Mouse (Mus musculus) 3134 (cell line): ENCODE data around the gene Otog.

Experiments
- DNase-seq: peaks from one replicate; pipeline ENCODE4 v3.0.0-alpha.2; 2011; ENCODE audit warnings: low spot score; ENCODE audit not compliant: insufficient read length; ENCODE audit errors: extremely low read depth

Gene Otog

DNA sequence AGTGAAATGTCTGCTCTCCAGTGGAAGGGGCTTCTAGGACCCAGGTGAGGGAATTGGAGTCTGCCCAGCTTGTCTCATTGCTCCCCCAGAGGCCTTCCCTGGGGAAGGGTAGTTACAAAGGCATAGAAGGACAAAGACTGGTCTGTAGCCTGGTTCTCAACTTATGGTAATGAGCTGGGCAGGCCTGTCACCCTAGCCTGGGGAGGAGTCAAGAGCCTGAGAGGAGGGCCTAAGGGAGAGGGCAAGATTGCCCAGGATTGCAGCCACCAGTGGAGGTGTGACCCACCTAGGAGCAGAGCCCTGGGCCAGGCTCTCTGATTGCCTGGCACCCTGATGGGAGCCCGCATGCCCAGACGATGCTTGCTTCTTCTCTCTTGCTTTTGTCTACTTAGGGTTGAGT lies at the start of gene Otog:
Gene Otog (plus strand): TSS at position 292 of the 400 bp plus-strand sequence.
- no peak for DNase-seq

DNA sequence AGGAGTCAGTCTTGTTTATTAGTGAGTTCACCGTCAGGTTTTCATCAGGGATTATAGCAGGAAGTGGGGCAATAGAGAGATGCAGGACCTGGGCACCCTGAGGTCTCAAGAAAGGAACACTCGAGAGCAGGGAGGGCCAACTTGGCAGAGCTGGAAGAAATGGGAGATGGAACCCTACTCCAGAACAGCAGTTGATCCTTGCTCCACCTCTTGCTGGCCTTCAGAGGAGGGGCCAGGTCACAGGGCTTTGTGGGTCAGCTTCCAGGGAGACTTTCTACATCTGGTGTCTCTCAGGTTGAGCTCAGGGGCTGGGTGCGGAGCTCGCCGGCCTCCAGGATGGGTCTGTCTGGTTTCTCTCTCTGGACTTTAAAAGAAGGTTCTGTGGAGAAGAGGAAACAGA lies 45.4 kb upstream of the Otog start:
- DNase-seq, result no peak

GRCm38 (mm10) chr7:46200021-46200420 lies 40.8 kb upstream of the Otog start:
- DNase-seq, result no peak

DNA sequence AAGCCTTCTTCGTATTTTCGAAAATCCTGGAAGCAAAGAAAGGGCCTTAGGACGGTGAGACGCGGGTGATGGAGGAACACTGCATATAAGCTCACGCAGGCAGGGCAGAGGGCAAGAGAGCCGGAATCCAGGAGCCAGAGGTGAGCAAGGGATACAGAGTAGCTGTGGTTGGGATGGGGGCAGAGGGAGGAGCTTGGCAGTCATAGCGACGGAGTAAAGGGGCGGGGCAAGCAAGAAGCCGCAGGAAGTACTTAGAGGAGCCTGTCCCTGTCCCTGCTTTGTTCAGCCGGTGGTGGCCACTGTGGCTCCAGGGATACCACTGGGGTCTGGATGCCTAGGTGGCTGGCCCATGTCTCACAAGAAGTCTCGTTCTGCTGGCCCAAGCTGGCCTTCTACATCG lies 39.1 kb upstream of the Otog start:
- DNase-seq, result no peak

- DNase-seq, result no peak
These were observed 36.7 kb upstream of the Otog start for GRCm38 (mm10) chr7:46204046-46204471.

DNA sequence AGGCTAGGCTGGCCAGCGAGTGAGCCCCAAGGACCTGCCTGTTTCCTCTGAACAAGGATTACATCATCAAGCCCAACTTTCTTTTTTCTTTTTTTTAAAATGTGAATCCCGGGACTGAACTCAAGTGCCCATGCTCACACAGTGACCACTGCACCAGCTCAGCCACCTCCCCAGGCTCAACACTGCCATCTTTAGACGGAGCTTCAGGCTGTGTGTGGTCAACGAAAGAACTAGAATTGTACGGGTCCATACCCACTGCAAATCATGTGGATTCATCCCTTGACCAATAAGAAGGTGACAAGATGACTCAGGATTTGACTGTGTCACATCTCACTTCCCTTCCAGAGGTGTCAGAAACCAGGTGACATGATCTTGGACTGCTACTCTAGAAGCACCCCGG lies 36.0 kb upstream of the Otog start:
- DNase-seq, result no peak

DNA sequence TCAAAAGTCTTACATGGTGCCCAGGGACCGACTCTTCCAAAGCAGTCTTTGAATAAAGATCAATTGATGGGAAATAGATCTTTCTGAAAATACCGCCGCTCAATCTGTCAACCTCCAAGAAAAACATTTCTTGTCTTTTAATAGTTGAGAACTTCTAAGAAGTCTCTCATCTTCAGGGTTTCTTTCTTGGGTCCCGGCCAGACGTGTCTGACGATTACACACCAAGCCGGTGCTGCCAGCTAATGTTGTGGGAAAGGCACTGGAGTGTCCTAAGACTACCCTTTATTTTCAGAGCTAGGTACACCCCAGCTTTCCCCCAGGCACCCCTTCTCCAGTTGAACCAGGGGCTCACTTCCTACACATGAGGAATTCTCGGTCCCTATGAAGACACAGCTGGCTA lies 32.7 kb upstream of the Otog start:
- no peak for DNase-seq

GRCm38 (mm10) chr7:46210276-46210675 lies 30.5 kb upstream of the Otog start:
- DNase-seq, result no peak

DNA sequence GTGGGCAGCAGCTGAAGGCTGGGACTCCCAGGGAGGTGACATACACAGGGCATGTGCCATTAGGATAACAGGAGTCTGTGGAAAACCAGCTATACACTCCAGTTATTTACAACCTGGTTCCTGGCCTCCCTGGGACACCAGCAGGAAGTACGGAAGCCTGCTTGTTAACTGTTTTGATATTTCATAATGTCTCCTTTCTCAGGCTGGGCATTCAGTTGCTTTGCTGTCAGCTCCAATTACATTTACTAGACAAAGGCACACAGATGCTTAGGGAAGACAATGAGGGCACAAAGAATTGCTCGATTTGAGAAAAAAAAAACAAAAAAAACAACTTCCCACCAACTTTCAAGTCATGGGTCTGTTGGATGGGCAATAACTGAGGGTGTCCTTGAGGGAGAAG lies 24.3 kb upstream of the Otog start:
- no peak for DNase-seq

DNA sequence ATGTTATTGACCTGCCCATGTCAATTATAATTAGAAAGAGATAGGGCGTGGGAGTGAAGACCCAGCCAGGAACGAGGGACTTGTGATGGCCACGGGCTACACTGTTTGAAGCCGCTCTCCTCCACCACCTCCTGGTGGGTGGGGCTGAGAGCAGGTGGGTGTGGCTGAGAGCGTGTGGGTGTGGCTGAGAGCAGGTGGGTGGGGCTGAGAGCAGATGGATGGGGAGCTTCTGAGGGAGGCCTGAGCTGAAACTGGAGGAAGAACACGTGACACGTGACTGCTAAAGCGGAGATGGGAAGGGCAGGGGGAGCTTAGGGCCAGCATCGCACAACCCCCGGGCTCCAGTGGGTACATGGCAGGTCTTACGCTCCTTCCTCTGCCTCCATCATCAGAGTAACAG lies 22.4 kb upstream of the Otog start:
- DNase-seq, result no peak

DNA sequence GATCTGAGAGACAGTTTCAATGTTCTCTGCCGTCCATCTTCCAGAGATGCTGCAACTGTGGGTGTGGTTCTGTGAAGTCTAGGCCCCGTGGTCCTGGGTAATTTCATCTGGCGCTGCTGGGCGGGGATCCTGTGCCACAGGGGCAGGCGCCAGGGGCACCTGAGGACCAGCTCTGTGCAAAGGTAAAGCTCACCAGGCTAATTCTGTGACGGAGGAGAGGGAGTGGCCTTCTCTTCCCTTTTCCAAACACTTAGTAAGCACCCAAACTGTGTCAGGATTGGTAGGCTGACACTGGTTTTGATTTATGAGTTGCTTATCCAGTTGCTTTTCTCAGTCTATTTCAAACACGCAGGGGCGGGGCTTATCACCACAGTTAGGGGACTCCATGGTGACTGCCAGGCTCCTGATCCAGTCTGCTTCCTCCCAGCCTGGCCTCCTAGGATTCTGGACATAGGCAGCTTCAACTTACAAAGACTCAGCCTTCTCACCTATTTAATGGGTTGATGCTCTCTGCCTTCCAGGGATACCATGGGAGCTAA lies 20.1 kb upstream of the Otog start:
- DNase-seq, result no peak

DNA sequence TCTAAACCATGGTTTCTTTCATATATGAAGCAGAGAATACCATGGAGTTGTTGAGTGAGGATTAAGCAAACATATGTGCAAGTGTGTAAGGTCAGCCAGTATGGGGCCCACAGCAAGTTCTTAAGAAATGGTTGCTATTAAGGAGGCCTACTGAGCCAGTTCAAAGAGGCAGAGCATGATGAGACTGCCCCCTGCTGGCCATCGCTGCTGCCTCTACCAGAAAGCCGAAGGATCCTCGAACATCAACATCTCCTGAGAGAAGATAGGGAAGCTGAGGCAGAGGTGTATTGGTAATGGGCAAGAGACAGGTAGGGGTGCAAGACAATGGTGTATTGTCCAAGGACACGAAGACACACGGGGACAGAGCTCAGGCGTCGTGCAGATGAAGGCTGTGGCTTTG lies 14.5 kb upstream of the Otog start:
- no peak for DNase-seq

GRCm38 (mm10) chr7:46226936-46227335 lies 13.9 kb upstream of the Otog start:
- no peak for DNase-seq

- DNase-seq, result no peak
These were observed 4.8 kb upstream of the Otog start for GRCm38 (mm10) chr7:46235948-46236347.

DNA sequence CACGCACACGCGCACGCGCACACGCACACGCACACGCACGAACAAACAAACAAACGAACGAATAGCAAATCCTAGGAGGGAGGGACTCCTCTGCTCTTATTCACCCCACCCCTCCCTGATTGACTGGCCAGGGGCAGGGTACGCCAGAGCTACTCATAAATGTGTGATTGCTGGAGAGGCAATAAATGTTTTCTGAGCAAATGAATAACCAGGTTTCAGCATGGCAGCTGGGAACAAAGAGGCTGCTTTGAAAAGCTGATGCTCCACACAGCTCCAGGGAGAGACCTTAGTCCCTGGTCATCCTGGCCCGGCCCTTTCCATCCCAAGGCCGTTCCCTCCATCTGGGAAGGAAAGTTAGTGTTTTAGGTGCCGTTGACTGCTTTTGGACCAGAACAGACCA lies 4.4 kb upstream of the Otog start:
- DNase-seq, result no peak

GRCm38 (mm10) chr7:46237192-46237591 lies 3.6 kb upstream of the Otog start:
- DNase-seq, result no peak

DNA sequence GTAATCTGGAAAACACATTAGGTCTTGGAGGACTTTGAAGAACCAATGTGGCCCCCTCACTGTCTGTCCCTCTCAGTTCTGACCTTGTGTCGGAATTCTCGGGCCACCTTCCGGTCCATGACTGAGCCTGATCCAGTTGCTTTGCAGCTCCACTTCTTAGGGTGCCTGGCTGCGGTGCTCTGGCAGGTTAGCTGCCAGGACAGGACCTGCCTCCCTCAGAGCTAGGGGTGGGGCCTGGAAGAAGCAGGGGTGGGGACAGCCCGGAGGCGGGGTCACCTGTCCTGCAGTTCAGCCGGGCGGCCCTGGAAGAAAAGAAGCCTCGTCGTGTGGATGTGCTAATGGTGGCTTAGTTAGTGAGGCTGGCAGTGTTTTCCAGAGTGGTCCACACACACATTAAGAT lies 2.4 kb upstream of the Otog start, which contains the start of gene Ush1c:
Gene Ush1c (minus strand): TSS at position 158 of the 400 bp plus-strand sequence.
- DNase-seq, result no peak

GRCm38 (mm10) chr7:46240091-46240490 lies 696 bp upstream of the Otog start:
- DNase-seq, result no peak

DNA sequence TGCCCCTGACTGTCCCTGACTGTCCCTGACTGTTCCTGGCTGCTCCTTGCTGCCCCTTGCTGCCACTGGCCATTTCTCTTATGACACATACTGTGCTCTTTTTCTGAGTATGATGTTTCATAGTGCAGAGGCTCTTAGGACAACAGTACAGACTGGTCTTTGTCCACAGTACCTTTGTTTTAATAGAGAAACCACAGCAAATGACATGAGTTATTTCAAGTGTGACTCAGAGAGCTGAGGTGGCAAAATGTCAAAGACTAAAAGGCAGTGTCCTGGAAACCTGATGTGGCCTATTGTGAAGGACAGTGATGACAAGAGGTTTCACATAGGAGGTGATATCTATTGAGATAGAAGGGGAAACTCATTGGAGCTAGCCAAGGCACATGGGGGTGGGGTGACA lies 6.1 kb downstream of the Otog start:
- DNase-seq, result peak; percentile 62

- DNase-seq, result peak; percentile 30
These were observed 6.8 kb downstream of the Otog start for GRCm38 (mm10) chr7:46247606-46248005.

- peak; percentile 33 for DNase-seq
These were observed 11.1 kb downstream of the Otog start for GRCm38 (mm10) chr7:46251841-46252240.

- DNase-seq, result no peak
These were observed 35.4 kb downstream of the Otog start for GRCm38 (mm10) chr7:46276156-46276555.

GRCm38 (mm10) chr7:46279946-46280345 lies 39.2 kb downstream of the Otog start:
- DNase-seq, result no peak
